Mouse (Mus musculus) hindbrain, embryonic 10.5 days (tissue): ENCODE measurements at regions not wholly inside any gene's neighbourhood (a gene's known extent, or its start where the extent isn't known, plus 50 kb on each side); places are given as distances from the start of the nearest gene placed in this dataset.
"Not testable (repeated sequence)": the region's sequence is repeated elsewhere in the genome, so short reads cannot be mapped to it uniquely, and the experiment has no call there.

Experiments used
- DNase-seq: peaks from one replicate; pipeline ENCODE4 v3.0.0-alpha.2; 2017; ENCODE audit warnings: low spot score
- H3K27ac ChIP-seq: fragments of 300-500 bp; sonication (generic); 2 replicates; pipeline ENCODE4 v1.5.1; 2016; ENCODE audit warnings: mild to moderate bottlenecking, moderate library complexity
- H3K27me3 ChIP-seq: fragments of 300-500 bp; sonication (generic); 2 replicates; pipeline ENCODE4 v1.6.1; 2016; ENCODE audit warnings: mild to moderate bottlenecking; ENCODE audit not compliant: poor library complexity, insufficient read depth, severe bottlenecking
- H3K36me3 ChIP-seq: fragments of 300-500 bp; sonication (generic); 2 replicates; pipeline ENCODE4 v1.6.1; 2016; ENCODE audit warnings: mild to moderate bottlenecking, moderate library complexity
- H3K4me1 ChIP-seq: fragments of 300-500 bp; sonication (generic); replicated peaks from 2 replicates; pipeline ENCODE4 v1.6.1; 2016; ENCODE audit warnings: mild to moderate bottlenecking
- H3K4me3 ChIP-seq: fragments of 300-500 bp; sonication (generic); 2 replicates; pipeline ENCODE4 v1.5.1; 2016; ENCODE audit warnings: mild to moderate bottlenecking, moderate library complexity
- H3K9me3 ChIP-seq: fragments of 300-500 bp; sonication (generic); 2 replicates; pipeline ENCODE4 v1.6.1; 2016; ENCODE audit warnings: mild to moderate bottlenecking, moderate library complexity
- WGBS: fragments of 180-500 bp; shearing (Covaris S2); methylation state at CpG from one replicate; pipeline ENCODE4 v1.1.7; 2016; 5-methylcytosine and 5-hydroxymethylcytosine counted together

DNA sequence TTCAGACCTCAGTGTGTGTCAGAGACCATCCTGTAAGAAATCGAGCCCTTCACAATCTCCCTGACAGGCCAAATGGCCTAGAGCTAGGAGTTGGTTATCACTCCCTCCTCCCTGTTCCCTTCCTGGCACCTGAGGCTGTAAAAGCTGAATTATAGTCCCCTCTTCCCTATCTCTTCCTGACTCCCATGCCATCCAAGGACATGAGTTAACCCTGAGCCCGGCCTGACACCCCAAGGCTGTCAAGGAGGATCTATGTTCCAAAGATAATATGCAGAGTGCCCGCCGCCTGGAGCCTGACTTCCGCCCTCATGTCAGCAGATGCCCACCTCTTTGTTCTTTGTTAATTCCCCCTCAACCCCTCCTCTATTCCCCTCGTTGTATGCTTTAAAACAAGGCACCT is 120.2 kb downstream of the Olfr721-ps1 start:
- H3K4me3 ChIP-seq, H3K4me1 ChIP-seq, DNase-seq, H3K9me3 ChIP-seq, H3K27me3 ChIP-seq, H3K27ac ChIP-seq, H3K36me3 ChIP-seq: not testable (repeated sequence)
- WGBS = 70% methylated on average over 6 of the region's 6 CpGs

- DNase-seq = no peak
- no peak overlapping the region for H3K27ac ChIP-seq
- no peaks in the 10 kb centered on the region for H3K9me3 ChIP-seq
- no peaks in the 10 kb centered on the region for H3K36me3 ChIP-seq
- H3K4me1 ChIP-seq = no peaks in the 10 kb centered on the region
- H3K4me3 ChIP-seq = no peak overlapping the region
- H3K27me3 ChIP-seq = no peaks in the 10 kb centered on the region
- 94% methylated on average over 4 of the region's 4 CpGs for WGBS
These were observed 124.1 kb downstream of the Olfr721-ps1 start for GRCm38 (mm10) chr14:14525225-14525624.

GRCm38 (mm10) chr14:14528437-14528836 is 127.3 kb downstream of the Olfr721-ps1 start:
- Histone ChIP-seq H3K36me3 (no peaks in the 10 kb centered on the region), H3K9me3 (no peaks in the 10 kb centered on the region), H3K4me3 (no peak overlapping the region), H3K27ac (no peak overlapping the region), H3K4me1 (no peaks in the 10 kb centered on the region), H3K27me3 (no peaks in the 10 kb centered on the region)
- no peak for DNase-seq
- WGBS = 87% methylated on average over 1 of the region's 1 CpGs

DNA sequence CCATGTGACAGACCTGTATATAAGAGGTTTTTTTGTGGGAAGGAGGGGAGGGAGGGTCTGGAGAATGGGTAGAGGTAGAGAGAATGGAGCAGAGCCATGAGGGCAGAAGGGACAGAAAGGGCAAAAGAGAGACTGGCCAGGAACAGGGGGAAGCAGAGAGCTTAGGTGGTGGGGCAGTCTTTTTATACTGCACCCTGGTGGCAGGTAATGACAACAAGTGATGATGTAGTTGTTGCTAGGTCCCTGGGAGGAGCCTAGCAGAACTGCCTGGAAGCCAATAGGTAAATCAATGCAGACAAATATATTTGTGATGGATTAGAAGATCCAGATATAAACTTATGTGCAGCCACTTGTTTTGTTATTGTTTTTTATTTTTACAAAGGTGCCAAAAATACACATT is 140.1 kb downstream of the Olfr721-ps1 start:
- Histone ChIP-seq H3K4me1 (no peaks in the 10 kb centered on the region), H3K9me3 (no peaks in the 10 kb centered on the region), H3K36me3 (no peaks in the 10 kb centered on the region), H3K4me3 (no peak overlapping the region), H3K27ac (no peak overlapping the region), H3K27me3 (no peaks in the 10 kb centered on the region)
- DNase-seq = no peak

DNA sequence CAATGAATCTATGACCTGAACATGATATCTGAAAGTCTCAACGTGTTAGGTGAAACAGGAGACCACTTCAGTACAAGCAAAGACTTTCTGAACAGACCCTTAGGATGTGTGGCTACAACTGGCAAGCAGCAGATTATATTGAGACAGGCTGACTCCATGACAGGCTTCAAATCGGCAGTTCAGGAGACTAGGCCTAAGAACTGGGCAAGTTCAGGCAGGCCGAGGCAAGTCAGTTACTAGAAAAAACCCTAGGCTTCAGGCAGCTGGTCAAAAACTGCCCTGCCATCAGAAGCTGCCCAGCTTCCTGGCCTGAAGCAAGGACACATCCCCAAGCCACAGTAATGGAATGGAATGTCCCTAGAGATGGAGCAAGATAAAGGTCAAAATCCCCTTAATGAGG is 140.6 kb downstream of the Olfr721-ps1 start:
- H3K9me3 ChIP-seq = no peaks in the 10 kb centered on the region
- no peaks in the 10 kb centered on the region for H3K4me1 ChIP-seq
- DNase-seq = no peak
- H3K27ac ChIP-seq = no peak overlapping the region
- WGBS = 80% methylated on average over 3 of the region's 3 CpGs
- H3K4me3 ChIP-seq = no peak overlapping the region
- no peaks in the 10 kb centered on the region for H3K36me3 ChIP-seq
- H3K27me3 ChIP-seq = no peaks in the 10 kb centered on the region

- Histone ChIP-seq H3K9me3 (no peaks in the 10 kb centered on the region), H3K4me1 (no peaks in the 10 kb centered on the region), H3K27ac (no peak overlapping the region), H3K4me3 (no peak overlapping the region), H3K36me3 (no peaks in the 10 kb centered on the region), H3K27me3 (no peaks in the 10 kb centered on the region)
- WGBS = 86% methylated on average over 7 of the region's 7 CpGs
- DNase-seq = no peak
These were observed 143.1 kb downstream of the Olfr721-ps1 start for GRCm38 (mm10) chr14:14544236-14544635.

DNA sequence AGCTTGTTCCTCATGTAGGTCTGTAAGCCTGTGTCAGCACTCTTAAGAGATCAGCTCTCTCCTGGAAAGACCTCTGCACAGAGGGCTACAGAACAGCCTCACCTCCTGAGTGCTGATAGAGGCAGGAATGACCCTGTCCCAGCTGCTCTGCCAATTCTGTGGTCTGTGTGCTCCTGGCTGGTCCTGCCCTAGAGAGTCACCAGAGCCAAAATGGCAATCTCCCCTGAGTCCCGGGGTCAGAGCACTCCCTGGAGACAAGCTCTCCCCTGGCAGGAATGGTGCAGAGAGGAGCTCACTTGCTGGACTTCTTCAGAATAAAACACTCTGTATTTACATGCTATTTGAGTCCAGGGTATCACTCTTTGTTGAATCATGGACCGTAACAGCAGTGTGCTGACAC is 149.9 kb upstream of the Slc4a7 start:
- Histone ChIP-seq H3K4me1 (no peaks in the 10 kb centered on the region), H3K9me3 (peaks cover 8% of the 10 kb centered on the region; the same call in 1 of the 2 replicates), H3K4me3 (no peak overlapping the region), H3K27me3 (no peaks in the 10 kb centered on the region), H3K36me3 (no peaks in the 10 kb centered on the region), H3K27ac (no peak overlapping the region)
- 55% methylated on average over 2 of the region's 2 CpGs for WGBS
- no peak for DNase-seq

DNA sequence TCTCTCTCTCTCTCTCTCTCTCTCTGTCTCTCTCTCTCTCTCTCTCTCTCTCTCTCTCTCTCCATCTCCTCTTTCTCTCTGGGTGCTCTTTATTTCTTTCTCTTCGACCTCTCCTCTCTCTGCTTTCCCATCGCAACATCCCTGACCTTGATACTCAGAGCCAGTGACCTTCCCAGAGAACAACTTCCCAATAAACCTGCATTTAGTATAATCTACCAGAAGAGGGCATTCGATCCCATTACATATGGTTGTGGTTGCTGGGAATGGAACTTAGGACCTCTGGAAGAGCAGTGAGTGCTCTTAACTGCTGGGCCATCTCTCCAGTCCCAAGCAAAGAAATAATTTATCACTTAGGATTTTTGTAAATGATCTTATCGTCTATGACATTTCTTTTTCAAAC is 127.2 kb upstream of the Slc4a7 start:
- Histone ChIP-seq H3K9me3 (peaks cover 4% of the 10 kb centered on the region; the same call in 1 of the 2 replicates), H3K4me1 (no peaks in the 10 kb centered on the region), H3K36me3 (no peaks in the 10 kb centered on the region), H3K27ac (no peak overlapping the region), H3K4me3 (no peak overlapping the region), H3K27me3 (no peaks in the 10 kb centered on the region)
- DNase-seq = no peak
- WGBS = 63% methylated on average over 4 of the region's 4 CpGs

DNA sequence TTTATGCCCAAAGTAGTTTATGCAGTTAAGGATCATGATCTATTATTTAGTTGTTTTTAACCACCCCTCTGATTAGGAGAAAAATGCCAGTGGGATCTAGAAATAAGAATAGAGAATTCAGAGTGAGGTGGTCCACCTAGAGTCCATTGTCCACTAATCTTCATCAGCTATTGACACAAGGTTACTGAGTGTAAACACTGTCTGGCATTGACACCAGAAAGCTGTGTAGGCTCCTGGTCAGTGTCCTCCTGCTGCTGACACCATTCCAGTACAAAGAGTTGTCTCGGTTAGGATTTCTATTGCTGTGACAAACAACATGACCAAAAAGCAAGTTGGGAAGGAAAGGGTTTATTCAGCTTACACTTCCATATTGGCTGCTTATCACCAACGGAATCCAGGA is 110.1 kb upstream of the Slc4a7 start:
- H3K27me3 ChIP-seq = no peaks in the 10 kb centered on the region
- no peaks in the 10 kb centered on the region for H3K4me1 ChIP-seq
- no peaks in the 10 kb centered on the region for H3K9me3 ChIP-seq
- H3K4me3 ChIP-seq = no peak overlapping the region
- DNase-seq = no peak
- WGBS = 88% methylated on average over 2 of the region's 2 CpGs
- no peak overlapping the region for H3K27ac ChIP-seq
- no peaks in the 10 kb centered on the region for H3K36me3 ChIP-seq

- no peak for DNase-seq
- no peaks in the 10 kb centered on the region for H3K27me3 ChIP-seq
- WGBS = 87% methylated on average over 6 of the region's 6 CpGs
- no peak overlapping the region for H3K27ac ChIP-seq
- no peaks in the 10 kb centered on the region for H3K9me3 ChIP-seq
- H3K4me1 ChIP-seq = no peaks in the 10 kb centered on the region
- H3K36me3 ChIP-seq = no peaks in the 10 kb centered on the region
- H3K4me3 ChIP-seq = no peak overlapping the region
These were observed 107.3 kb upstream of the Slc4a7 start for GRCm38 (mm10) chr14:14594753-14595152.

- Histone ChIP-seq H3K9me3 (no peaks in the 10 kb centered on the region), H3K27me3 (no peaks in the 10 kb centered on the region), H3K36me3 (no peaks in the 10 kb centered on the region), H3K4me1 (no peaks in the 10 kb centered on the region), H3K27ac (no peak overlapping the region), H3K4me3 (no peak overlapping the region)
- 85% methylated on average over 3 of the region's 3 CpGs for WGBS
- DNase-seq = no peak
These were observed 105.8 kb upstream of the Slc4a7 start for GRCm38 (mm10) chr14:14596057-14596809.

DNA sequence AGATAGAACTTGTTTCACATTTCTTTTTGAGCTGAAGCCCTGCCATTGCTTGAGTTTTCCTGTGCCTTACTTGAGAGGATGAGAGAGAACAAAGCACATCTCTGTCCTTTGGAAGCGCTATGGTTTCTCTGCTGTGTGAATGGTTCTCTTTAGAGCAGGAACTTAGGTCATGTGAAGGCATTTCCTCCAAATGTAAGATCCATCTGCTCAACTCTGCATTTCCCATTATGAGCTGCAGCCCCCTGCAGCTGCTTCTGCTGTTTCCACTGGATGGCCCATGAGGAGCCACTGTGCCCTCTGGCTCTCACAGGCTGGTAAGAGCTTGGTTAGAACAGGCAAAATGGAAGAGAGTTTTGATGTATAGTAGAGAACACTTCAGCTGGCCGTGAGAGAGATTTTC is 102.5 kb upstream of the Slc4a7 start:
- DNase-seq = no peak
- H3K4me1 ChIP-seq = no peaks in the 10 kb centered on the region
- no peak overlapping the region for H3K27ac ChIP-seq
- no peak overlapping the region for H3K4me3 ChIP-seq
- 84% methylated on average over 2 of the region's 2 CpGs for WGBS
- H3K9me3 ChIP-seq = no peaks in the 10 kb centered on the region
- no peaks in the 10 kb centered on the region for H3K36me3 ChIP-seq
- no peaks in the 10 kb centered on the region for H3K27me3 ChIP-seq

GRCm38 (mm10) chr14:14599990-14600389 is 102.1 kb upstream of the Slc4a7 start:
- Histone ChIP-seq H3K4me3 (no peak overlapping the region), H3K36me3 (no peaks in the 10 kb centered on the region), H3K4me1 (no peaks in the 10 kb centered on the region), H3K9me3 (no peaks in the 10 kb centered on the region), H3K27ac (no peak overlapping the region), H3K27me3 (no peaks in the 10 kb centered on the region)
- 88% methylated on average over 6 of the region's 6 CpGs for WGBS
- no peak for DNase-seq

GRCm38 (mm10) chr14:14603439-14603838 is 98.6 kb upstream of the Slc4a7 start:
- H3K4me3 ChIP-seq = no peak overlapping the region
- no peak overlapping the region for H3K27ac ChIP-seq
- DNase-seq = no peak
- no peaks in the 10 kb centered on the region for H3K4me1 ChIP-seq
- no peaks in the 10 kb centered on the region for H3K9me3 ChIP-seq
- 84% methylated on average over 1 of the region's 1 CpGs for WGBS
- no peaks in the 10 kb centered on the region for H3K36me3 ChIP-seq
- no peaks in the 10 kb centered on the region for H3K27me3 ChIP-seq
